Mouse (Mus musculus) kidney, adult 8-10 months (tissue): ENCODE data around the gene Paics.

Experiments
- DNase-seq, 2 experiments: peaks; one replicate each; pipeline ENCODE4 v3.0.0; 2022

Paics gene

DNA sequence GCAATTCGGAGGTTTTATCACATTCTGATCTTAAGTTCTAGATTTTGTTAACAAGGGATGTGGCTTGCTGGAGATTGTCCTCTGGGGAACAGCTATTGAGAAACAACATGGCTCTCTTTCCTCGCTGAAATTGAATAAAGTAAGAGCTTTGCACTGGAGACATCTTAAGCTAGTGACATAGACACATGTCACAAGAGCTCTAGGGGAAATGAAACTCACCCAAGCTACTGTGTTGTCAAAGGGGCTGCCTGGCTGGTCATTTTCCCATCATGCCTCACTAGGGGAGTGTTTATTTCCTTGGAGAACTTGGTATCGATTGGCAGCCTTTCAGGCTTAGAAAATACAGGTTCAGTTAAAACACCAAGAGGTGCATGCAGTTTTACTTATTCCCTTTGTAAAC lies 62.1 kb downstream of the Paics start:
- DNase-seq: no peak

GRCm38 (mm10) chr5:77015544-77016482 lies 64.7 kb downstream of the Paics start, which contains the start of gene Thegl:
Gene Thegl, plus strand, starts transcription at chr5:77016023.
- peak; percentile 71 to 82 for DNase-seq
